Mouse (Mus musculus) heart, embryonic 12.5 days (tissue): ENCODE data around the gene Nhs. TPM values are rescaled to one million over a fixed set of nuclear protein-coding genes. Genes with fewer than 3 reads are reported as not detected.

Source experiments
- ATAC-seq: fragments of 200-750 bp; cut with Nextera tagmentation; 2 replicates; pipeline ENCODE4 v1.8.0; 2017; ENCODE audit warnings: moderate TSS enrichment, moderate library complexity; ENCODE audit not compliant: insufficient number of reproducible peaks, low FRiP score
- H3K27ac ChIP-seq: fragments of 300-500 bp; sonication (generic); 2 replicates; pipeline ENCODE4 v1.5.1; 2016; ENCODE audit warnings: mild to moderate bottlenecking, moderate library complexity; ENCODE audit not compliant: poor library complexity, severe bottlenecking
- H3K27me3 ChIP-seq: fragments of 300-500 bp; sonication (generic); replicated peaks from 2 replicates; pipeline ENCODE4 v1.6.1; 2016; ENCODE audit warnings: mild to moderate bottlenecking, moderate library complexity
- H3K36me3 ChIP-seq: fragments of 300-500 bp; sonication (generic); 2 replicates; pipeline ENCODE4 v1.6.1; 2016; ENCODE audit warnings: mild to moderate bottlenecking, moderate library complexity
- H3K4me1 ChIP-seq: fragments of 300-500 bp; sonication (generic); replicated peaks from 2 replicates; pipeline ENCODE4 v1.6.1; 2016; ENCODE audit warnings: mild to moderate bottlenecking
- H3K4me2 ChIP-seq: fragments of 300-500 bp; sonication (generic); 2 replicates; pipeline ENCODE4 v1.6.1; 2016; ENCODE audit warnings: mild to moderate bottlenecking, moderate library complexity
- H3K4me3 ChIP-seq: fragments of 300-500 bp; sonication (generic); 2 replicates; pipeline ENCODE4 v1.5.1; 2016; ENCODE audit warnings: mild to moderate bottlenecking
- H3K9ac ChIP-seq: fragments of 300-500 bp; sonication (generic); 2 replicates; pipeline ENCODE4 v1.6.1; 2016; ENCODE audit warnings: mild to moderate bottlenecking, moderate library complexity
- H3K9me3 ChIP-seq: fragments of 300-500 bp; sonication (generic); replicated peaks from 2 replicates; pipeline ENCODE4 v1.6.1; 2016; ENCODE audit warnings: mild to moderate bottlenecking, moderate library complexity
- WGBS: fragments of 180-500 bp; shearing (Covaris S2); methylation state at CpG from one replicate; pipeline ENCODE4 v1.1.7; 2016; 5-methylcytosine and 5-hydroxymethylcytosine counted together
- polyA plus RNA-seq: library from polyadenylated mRNA; unstranded; fragments of >200 nt; fragmentation: Nextera tagmentation; extraction: Ambion mirVana; gene quantifications from 2 replicates; pipeline ENCODE4 v1.2.1, GENCODE M21; 2016

Gene Nhs
- polyA plus RNA-seq, 1 experiment from 2014 or later, result 0.95 TPM

DNA sequence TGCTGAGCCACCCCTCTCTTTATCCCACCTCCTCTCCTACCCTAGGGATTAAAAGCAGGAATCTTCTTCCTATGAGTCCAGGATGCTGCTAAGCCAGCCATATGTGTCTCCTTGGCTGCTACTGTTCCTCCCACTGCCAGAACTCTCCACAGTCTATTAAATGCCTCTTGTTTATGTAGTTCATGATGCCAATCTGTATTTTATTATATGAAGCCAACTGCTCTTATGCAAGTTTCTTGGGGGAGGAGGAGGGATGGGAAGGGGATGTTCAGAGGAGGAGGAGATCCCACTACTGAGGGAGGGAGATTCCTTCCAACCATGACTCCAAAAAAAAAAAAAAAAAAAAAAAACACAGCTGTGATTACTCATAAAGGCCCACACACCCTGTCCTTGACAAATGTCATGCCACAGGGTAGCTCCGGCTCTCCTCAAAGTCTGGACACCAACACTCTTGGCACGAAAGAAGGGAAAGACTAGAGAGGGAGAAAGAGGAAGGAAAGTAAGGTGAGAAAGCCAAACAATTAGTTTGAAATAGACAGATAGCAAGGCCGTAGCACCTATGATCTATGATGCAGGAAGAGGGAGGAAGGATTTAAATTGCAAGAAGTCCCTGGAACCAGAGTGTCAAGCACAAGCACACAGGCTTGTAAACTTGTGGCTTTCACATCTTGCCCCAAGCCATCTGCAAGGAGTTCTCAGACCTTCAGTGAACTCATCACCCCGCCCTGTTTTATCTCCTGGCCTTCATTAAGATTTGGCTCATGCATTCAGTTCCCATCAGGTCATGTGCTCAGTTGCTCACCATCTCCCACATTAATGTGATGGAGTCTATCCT lies 74.3 kb downstream of the Nhs start:
- 67% methylated on average over 4 of the region's 4 CpGs for WGBS
- Histone ChIP-seq H3K36me3 (no peaks in the 10 kb centered on the region), H3K4me3 (no peak overlapping the region), H3K27me3 (0 out of 2 replicates have a peak, but pooled peaks cover 8% of the 10 kb centered on the region), H3K9ac (no peak overlapping the region), H3K4me1 (no peaks in the 10 kb centered on the region), H3K9me3 (no peaks in the 10 kb centered on the region), H3K4me2 (no peak overlapping the region), H3K27ac (no peak overlapping the region)
- no peak for ATAC-seq

DNA sequence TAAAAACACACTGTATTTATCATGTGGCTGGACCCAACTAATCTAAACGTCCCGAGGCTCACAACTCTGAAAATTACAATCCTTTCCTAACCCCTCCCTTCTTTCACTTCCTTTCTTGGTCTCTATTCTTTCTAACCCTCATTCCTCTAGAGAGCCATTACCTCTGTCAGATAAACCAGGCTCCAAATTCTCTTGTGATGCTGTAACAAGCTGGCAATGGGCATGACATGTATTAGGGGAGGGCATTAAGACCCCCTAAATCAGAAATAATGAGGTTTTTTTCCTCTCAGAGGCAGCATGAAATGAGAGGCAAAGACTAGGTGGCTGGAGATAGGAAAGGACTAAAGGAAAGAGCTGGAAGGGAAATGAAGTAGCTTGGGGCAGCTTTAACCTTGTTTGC lies 96.4 kb downstream of the Nhs start:
- WGBS, result 45% methylated on average over 2 of the region's 2 CpGs
- H3K27me3 ChIP-seq, result no peaks in the 10 kb centered on the region
- H3K4me1 ChIP-seq, result no peaks in the 10 kb centered on the region
- H3K4me3 ChIP-seq, result no peak overlapping the region
- H3K36me3 ChIP-seq, result no peaks in the 10 kb centered on the region
- H3K4me2 ChIP-seq, result no peak overlapping the region
- 0 out of 2 replicates have a peak, but pooled peaks cover 3% of the 10 kb centered on the region for H3K9me3 ChIP-seq
- no peak overlapping the region for H3K9ac ChIP-seq
- no peak overlapping the region for H3K27ac ChIP-seq
- ATAC-seq, result no peak

DNA sequence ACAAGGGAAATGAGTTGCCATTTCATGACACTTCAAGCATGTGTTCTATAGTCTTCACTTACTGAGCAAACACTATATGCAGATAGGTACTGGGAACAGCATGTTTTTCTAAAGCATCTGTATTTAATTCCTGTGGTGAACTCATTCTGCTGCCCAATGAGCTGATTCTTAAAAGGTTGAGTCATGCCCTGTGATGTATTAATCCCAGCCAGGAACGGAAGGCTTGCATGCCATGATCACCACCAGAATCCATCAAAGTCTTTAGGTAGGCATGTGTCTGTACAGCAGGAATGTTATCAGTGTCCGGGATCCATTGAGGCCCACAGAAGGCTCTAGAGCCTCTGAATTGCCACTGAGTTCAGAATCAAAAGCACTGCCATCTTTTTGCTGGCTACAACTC lies 103.9 kb downstream of the Nhs start:
- Histone ChIP-seq H3K9ac (no peak overlapping the region), H3K4me3 (no peak overlapping the region), H3K27me3 (0 out of 2 replicates have a peak, but pooled peaks cover 2% of the 10 kb centered on the region), H3K36me3 (no peaks in the 10 kb centered on the region), H3K4me1 (0 out of 2 replicates have a peak, but pooled peaks cover 2% of the 10 kb centered on the region), H3K9me3 (no peaks in the 10 kb centered on the region), H3K4me2 (no peak overlapping the region), H3K27ac (no peak overlapping the region)
- WGBS, result 57% methylated on average over 2 of the region's 2 CpGs
- no peak for ATAC-seq

DNA sequence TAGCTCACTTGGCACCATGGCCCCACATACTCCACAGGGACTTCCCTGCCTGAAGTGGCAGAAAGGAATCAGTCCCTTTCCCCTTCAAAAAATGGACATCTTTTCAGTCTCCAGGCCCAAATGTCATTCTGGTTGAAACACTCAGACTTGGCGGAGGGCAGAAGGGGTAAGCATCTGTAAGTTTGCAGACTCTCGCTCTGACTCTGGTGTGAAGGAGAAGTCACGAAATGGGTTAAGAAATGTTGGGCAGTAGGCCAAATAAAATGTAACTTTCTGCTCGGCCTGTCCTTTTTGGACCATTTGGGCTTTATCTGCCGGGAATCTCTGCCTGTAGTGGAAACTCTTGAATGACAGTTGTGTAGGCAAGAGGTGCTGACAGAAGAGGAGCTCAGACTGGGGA lies 106.0 kb downstream of the Nhs start:
- WGBS, result 66% methylated on average over 5 of the region's 5 CpGs
- Histone ChIP-seq H3K4me2 (no peak overlapping the region), H3K27me3 (0 out of 2 replicates have a peak, but pooled peaks cover 7% of the 10 kb centered on the region), H3K36me3 (no peaks in the 10 kb centered on the region), H3K4me3 (no peak overlapping the region), H3K27ac (no peak overlapping the region), H3K9ac (no peak overlapping the region), H3K4me1 (0 out of 2 replicates have a peak, but pooled peaks cover 2% of the 10 kb centered on the region), H3K9me3 (no peaks in the 10 kb centered on the region)
- no peak for ATAC-seq

DNA sequence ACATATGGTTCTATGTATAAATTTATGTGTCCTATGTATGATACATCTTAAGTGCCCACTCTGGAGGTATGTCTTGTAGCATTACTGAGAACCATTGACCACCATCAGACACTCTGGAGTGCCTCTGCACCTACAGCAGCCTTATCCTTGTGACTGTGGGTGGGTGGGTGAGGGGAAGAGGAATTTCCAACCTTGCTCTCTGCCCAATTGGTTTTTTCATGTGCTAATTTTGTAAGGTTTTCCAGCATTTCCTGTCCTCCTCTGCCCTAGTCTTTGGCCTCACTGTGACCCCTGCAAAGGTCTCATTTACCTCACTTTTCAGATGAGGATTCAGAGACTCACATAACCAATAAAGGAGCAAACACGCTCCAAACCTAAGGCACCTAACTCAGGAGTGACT lies 107.0 kb downstream of the Nhs start:
- Histone ChIP-seq H3K4me3 (no peak overlapping the region), H3K4me2 (no peak overlapping the region), H3K36me3 (no peaks in the 10 kb centered on the region), H3K27ac (no peak overlapping the region), H3K4me1 (0 out of 2 replicates have a peak, but pooled peaks cover 2% of the 10 kb centered on the region), H3K9me3 (no peaks in the 10 kb centered on the region), H3K27me3 (0 out of 2 replicates have a peak, but pooled peaks cover 7% of the 10 kb centered on the region), H3K9ac (no peak overlapping the region)
- ATAC-seq, result no peak
- WGBS, result 84% methylated on average over 1 of the region's 1 CpGs

DNA sequence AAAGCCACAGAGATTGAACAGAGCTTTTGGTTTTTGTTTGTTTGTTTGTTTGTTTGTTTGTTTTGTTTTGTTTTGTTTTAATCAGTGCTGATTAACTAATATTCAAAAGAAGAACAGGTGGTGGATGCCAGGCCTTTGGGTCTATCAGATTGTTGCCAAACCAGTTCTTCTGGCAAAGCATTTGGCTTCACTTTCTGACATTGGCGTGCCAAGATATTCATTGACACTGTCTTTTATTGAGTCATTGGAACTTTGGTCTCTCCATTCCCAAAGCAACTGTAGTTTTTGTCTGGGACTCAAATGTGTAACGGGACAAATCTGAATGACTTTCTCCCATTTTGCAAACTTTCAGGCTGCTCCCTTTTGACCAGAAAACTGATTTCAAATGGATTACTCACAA lies 109.9 kb downstream of the Nhs start:
- H3K4me1 ChIP-seq, result 0 out of 2 replicates have a peak, but pooled peaks cover 2% of the 10 kb centered on the region
- 0 out of 2 replicates have a peak, but pooled peaks cover 7% of the 10 kb centered on the region for H3K27me3 ChIP-seq
- H3K9ac ChIP-seq, result no peak overlapping the region
- no peaks in the 10 kb centered on the region for H3K36me3 ChIP-seq
- WGBS, result 84% methylated on average over 2 of the region's 2 CpGs
- H3K27ac ChIP-seq, result no peak overlapping the region
- no peak for ATAC-seq
- H3K4me3 ChIP-seq, result no peak overlapping the region
- H3K4me2 ChIP-seq, result no peak overlapping the region
- H3K9me3 ChIP-seq, result no peaks in the 10 kb centered on the region

DNA sequence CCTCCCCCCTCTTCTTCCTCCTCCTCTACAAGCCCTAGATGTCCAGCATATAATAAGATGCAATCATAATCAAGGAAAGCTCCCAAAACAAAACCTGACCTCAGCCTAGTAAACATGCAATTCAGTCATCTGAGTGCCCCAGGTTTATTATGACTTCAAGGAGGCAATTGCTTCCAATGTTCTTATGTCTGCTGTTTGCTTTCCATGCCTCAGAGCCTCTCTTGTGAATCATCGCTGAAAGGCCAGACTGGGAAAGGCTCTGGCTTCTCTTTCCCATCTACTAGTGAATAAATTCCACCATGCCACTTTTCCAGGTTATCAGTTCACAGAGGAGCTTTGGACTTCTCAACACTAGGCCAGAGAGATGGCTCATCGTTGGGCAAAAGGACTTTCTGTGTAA lies 114.0 kb downstream of the Nhs start:
- Histone ChIP-seq H3K9ac (no peak overlapping the region), H3K27me3 (0 out of 2 replicates have a peak, but pooled peaks cover 5% of the 10 kb centered on the region), H3K4me2 (no peak overlapping the region), H3K27ac (no peak overlapping the region), H3K4me3 (no peak overlapping the region), H3K4me1 (no peaks in the 10 kb centered on the region), H3K36me3 (no peaks in the 10 kb centered on the region), H3K9me3 (no peaks in the 10 kb centered on the region)
- no peak for ATAC-seq
- WGBS, result 79% methylated on average over 2 of the region's 2 CpGs

DNA sequence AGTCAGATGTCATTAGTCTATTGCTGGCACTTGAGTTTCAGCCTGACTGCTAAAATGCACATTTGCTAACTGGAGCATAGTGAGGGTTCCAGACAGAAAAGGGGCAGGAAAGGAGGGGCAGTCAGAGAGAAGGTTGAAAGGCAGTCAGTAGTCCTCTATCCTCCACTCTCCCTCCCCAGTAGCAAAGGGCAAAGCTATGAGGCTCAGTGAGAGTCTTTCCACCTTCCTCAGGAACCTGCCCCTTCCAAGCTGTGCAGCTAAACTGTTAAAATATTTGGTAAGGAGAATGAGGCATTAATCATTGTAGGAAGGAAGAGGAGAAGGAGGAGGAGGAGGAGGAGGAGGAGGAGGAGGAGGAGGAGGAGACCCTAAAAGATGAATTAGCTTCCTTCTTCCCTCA lies 115.4 kb downstream of the Nhs start:
- H3K36me3 ChIP-seq, result no peaks in the 10 kb centered on the region
- H3K27ac ChIP-seq, result no peak overlapping the region
- no peak overlapping the region for H3K4me3 ChIP-seq
- H3K9me3 ChIP-seq, result no peaks in the 10 kb centered on the region
- no peaks in the 10 kb centered on the region for H3K27me3 ChIP-seq
- no peak for ATAC-seq
- no peaks in the 10 kb centered on the region for H3K4me1 ChIP-seq
- no peak overlapping the region for H3K4me2 ChIP-seq
- no peak overlapping the region for H3K9ac ChIP-seq

DNA sequence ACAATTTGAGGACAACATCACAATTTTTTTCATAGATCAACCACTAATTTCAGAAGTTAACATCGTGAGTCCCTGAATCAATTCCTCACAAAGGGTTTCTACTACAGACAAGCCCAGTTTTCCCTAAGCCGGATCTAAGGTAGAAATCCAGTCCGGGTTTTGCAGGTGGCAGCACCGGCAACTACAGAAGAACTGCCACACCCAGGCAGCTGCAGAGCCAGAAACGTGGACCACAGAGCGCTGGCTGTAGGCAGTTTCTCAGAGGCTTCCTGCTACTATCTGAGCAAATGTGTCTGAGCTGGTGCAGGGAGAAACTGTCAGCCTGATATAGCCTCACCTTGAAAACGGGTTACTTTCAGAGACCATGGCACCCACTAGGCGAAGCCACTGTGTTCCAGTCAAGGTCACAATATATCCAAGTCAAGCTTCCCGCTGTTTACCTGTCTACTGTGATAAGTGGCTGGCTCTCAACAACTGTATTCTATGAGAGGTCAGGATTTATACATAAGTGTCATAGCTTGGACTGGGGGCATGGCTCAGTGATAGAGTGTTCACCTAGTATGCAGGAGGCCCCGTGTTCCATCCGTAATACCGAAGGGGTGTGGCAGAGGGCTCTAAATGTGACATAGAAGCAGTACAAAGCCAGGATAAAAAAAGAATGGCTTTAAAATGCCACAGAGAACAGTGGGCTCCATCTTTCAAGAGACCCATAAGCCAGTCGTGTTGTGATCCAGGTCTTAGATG lies 134.1 kb downstream of the Nhs start:
- Histone ChIP-seq H3K9ac (no peak overlapping the region), H3K9me3 (no peaks in the 10 kb centered on the region), H3K36me3 (no peaks in the 10 kb centered on the region), H3K27ac (no peak overlapping the region), H3K4me3 (no peak overlapping the region), H3K27me3 (peaks cover 4% of the 10 kb centered on the region; the same call in 1 of the 2 replicates), H3K4me1 (no peaks in the 10 kb centered on the region), H3K4me2 (peak overlapping the region; percentile 6)
- 32% methylated on average over 13 of the region's 13 CpGs for WGBS
- no peak for ATAC-seq

DNA sequence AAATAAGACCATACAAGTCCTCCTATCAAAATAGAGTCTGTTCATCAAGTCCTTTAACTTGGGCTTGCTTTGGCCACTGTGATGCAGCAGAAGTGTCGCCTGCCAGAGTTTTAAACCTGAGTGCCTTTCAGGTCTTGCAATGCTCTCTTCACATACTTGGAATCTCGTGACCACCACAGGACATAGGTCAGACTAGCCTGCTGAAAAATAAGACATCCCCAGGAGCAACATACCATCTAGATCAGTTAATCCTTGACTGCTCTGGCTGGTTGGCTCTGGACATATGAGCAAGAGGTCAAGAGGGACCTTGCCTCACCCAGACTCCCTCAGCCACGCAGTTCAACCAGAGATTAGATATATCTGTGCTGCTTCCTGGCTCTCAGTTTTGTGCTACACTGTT lies 137.8 kb downstream of the Nhs start:
- WGBS, result 53% methylated on average over 3 of the region's 3 CpGs
- Histone ChIP-seq H3K9ac (no peak overlapping the region), H3K4me1 (0 out of 2 replicates have a peak, but pooled peaks cover 5% of the 10 kb centered on the region), H3K4me2 (no peak overlapping the region), H3K4me3 (no peak overlapping the region), H3K27me3 (0 out of 2 replicates have a peak, but pooled peaks cover 9% of the 10 kb centered on the region), H3K27ac (no peak overlapping the region), H3K9me3 (no peaks in the 10 kb centered on the region), H3K36me3 (no peaks in the 10 kb centered on the region)
- no peak for ATAC-seq

DNA sequence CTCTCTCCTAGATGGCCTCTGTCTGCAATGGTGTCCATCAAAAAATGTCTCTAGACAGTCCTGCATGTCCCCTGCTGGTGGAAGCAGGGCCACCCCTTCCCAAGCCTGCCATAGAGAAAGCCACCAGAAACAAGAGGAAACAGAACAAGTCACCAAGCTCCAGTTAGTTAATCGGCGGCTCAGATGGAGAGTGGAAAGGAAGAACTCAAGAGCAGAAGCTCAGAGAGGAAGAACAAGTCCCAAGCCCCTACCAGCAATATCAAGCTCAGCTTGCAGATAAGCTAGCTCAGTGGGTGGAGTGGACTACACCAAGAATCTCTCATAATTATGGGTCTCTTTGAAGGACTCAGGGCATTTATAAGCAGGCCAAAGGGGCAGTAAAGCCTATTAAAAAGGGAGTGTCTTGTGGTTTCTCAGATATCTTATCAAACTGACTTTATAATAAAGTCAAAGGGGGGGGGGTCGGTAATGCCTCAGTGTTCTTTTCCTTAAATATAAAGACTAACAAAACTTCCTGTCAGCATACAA lies 139.4 kb downstream of the Nhs start:
- no peaks in the 10 kb centered on the region for H3K9me3 ChIP-seq
- H3K4me3 ChIP-seq, result no peak overlapping the region
- 50% methylated on average over 3 of the region's 3 CpGs for WGBS
- 0 out of 2 replicates have a peak, but pooled peaks cover 5% of the 10 kb centered on the region for H3K4me1 ChIP-seq
- no peak overlapping the region for H3K9ac ChIP-seq
- 0 out of 2 replicates have a peak, but pooled peaks cover 13% of the 10 kb centered on the region for H3K27me3 ChIP-seq
- H3K36me3 ChIP-seq, result no peaks in the 10 kb centered on the region
- ATAC-seq, result no peak
- H3K27ac ChIP-seq, result no peak overlapping the region
- H3K4me2 ChIP-seq, result no peak overlapping the region
